Mouse (Mus musculus) stomach, embryonic 14.5 days (tissue): ENCODE data around the gene Fcnb. TPM values are rescaled to one million over a fixed set of nuclear protein-coding genes. Genes with fewer than 3 reads are reported as not detected.

Source experiments
- ATAC-seq: fragments of 200-750 bp; cut with Nextera tagmentation; 2 replicates; pipeline ENCODE4 v1.8.0; 2017; ENCODE audit warnings: low read depth, moderate TSS enrichment; ENCODE audit not compliant: insufficient number of reproducible peaks, insufficient read depth, low FRiP score
- H3K27ac ChIP-seq: fragments of 300-500 bp; sonication (generic); 2 replicates; pipeline ENCODE4 v1.5.1; 2014; ENCODE audit warnings: mild to moderate bottlenecking, low read length, moderate library complexity, mixed read lengths
- H3K27me3 ChIP-seq: fragments of 300-500 bp; sonication (generic); 2 replicates; pipeline ENCODE4 v1.6.1; 2014; ENCODE audit warnings: low read length, control low read depth, mixed read lengths; ENCODE audit not compliant: control insufficient read depth, insufficient read depth
- H3K36me3 ChIP-seq: fragments of 300-500 bp; sonication (generic); 2 replicates; pipeline ENCODE4 v1.6.1; 2014; ENCODE audit warnings: mild to moderate bottlenecking, control low read depth, low read length, moderate library complexity, mixed read lengths; ENCODE audit not compliant: control insufficient read depth, insufficient read depth
- H3K4me1 ChIP-seq: fragments of 300-500 bp; sonication (generic); 2 replicates; pipeline ENCODE4 v1.6.1; 2014; ENCODE audit warnings: low read length, control low read depth, mixed read lengths; ENCODE audit not compliant: control insufficient read depth, insufficient read depth
- H3K4me2 ChIP-seq: fragments of 300-500 bp; sonication (generic); replicated peaks from 2 replicates; pipeline ENCODE4 v1.6.1; 2014; ENCODE audit warnings: low read depth, low read length, control low read depth
- H3K4me3 ChIP-seq: fragments of 300-500 bp; sonication (generic); 2 replicates; pipeline ENCODE4 v1.5.1; 2014; ENCODE audit warnings: low read depth, low read length, control low read depth
- H3K9ac ChIP-seq: fragments of 300-500 bp; sonication (generic); replicated peaks from 2 replicates; pipeline ENCODE4 v1.6.1; 2014; ENCODE audit warnings: low read depth, mild to moderate bottlenecking, control low read depth, low read length, moderate library complexity, mixed read lengths
- H3K9me3 ChIP-seq: fragments of 300-500 bp; sonication (generic); 2 replicates; pipeline ENCODE4 v1.6.1; 2016; ENCODE audit warnings: low read depth, low read length, control low read depth; ENCODE audit not compliant: control insufficient read depth
- WGBS: fragments of 180-500 bp; shearing (Covaris S2); extraction: QIAGEN DNeasy Blood & Tissue Kit; methylation state at CpG from one replicate; pipeline ENCODE4 v1.1.7; 2014; 5-methylcytosine and 5-hydroxymethylcytosine counted together
- polyA plus RNA-seq: library from polyadenylated mRNA; unstranded; fragments of >200 nt; fragmentation: Nextera tagmentation; extraction: Ambion mirVana; gene quantifications from 2 replicates; pipeline ENCODE4 v1.2.1, GENCODE M21; 2014

Fcnb gene
- polyA plus RNA-seq, 1 experiment from 2014 or later, result 0.71 TPM

GRCm38 (mm10) chr2:28117490-28118308 lies 33.0 kb upstream of the Fcnb start:
- H3K27me3 ChIP-seq, result no peaks in the 10 kb centered on the region
- H3K36me3 ChIP-seq, result no peaks in the 10 kb centered on the region
- no peak overlapping the region for H3K4me2 ChIP-seq
- WGBS, result 28% methylated on average over 11 of the region's 11 CpGs
- H3K27ac ChIP-seq, result no peak overlapping the region
- H3K9ac ChIP-seq, result no peak overlapping the region
- no peak overlapping the region for H3K4me3 ChIP-seq
- no peaks in the 10 kb centered on the region for H3K4me1 ChIP-seq
- 0 out of 2 replicates have a peak, but pooled peaks have one; percentile 46 for ATAC-seq
- H3K9me3 ChIP-seq, result no peaks in the 10 kb centered on the region

- 80% methylated on average over 4 of the region's 5 CpGs for WGBS
- H3K4me3 ChIP-seq, result no peak overlapping the region
- no peak overlapping the region for H3K27ac ChIP-seq
- no peak for ATAC-seq
- H3K9me3 ChIP-seq, result no peaks in the 10 kb centered on the region
- no peak overlapping the region for H3K9ac ChIP-seq
- H3K36me3 ChIP-seq, result no peaks in the 10 kb centered on the region
- H3K27me3 ChIP-seq, result no peaks in the 10 kb centered on the region
- no peak overlapping the region for H3K4me2 ChIP-seq
- no peaks in the 10 kb centered on the region for H3K4me1 ChIP-seq
Measured at GRCm38 (mm10) chr2:28108763-28109162, 24.1 kb upstream of the Fcnb start.

GRCm38 (mm10) chr2:28106002-28106401 lies 21.3 kb upstream of the Fcnb start:
- no peaks in the 10 kb centered on the region for H3K27me3 ChIP-seq
- WGBS, result 54% methylated on average over 2 of the region's 2 CpGs
- no peaks in the 10 kb centered on the region for H3K9me3 ChIP-seq
- no peak for ATAC-seq
- no peak overlapping the region for H3K27ac ChIP-seq
- H3K4me1 ChIP-seq, result no peaks in the 10 kb centered on the region
- no peak overlapping the region for H3K9ac ChIP-seq
- no peaks in the 10 kb centered on the region for H3K36me3 ChIP-seq
- no peak overlapping the region for H3K4me3 ChIP-seq
- H3K4me2 ChIP-seq, result no peak overlapping the region

- Histone ChIP-seq H3K4me1 (peaks cover under 1% of the 10 kb centered on the region; the same call in 1 of the 2 replicates), H3K27me3 (no peaks in the 10 kb centered on the region), H3K4me2 (no peak overlapping the region), H3K27ac (no peak overlapping the region), H3K9me3 (no peaks in the 10 kb centered on the region), H3K36me3 (no peaks in the 10 kb centered on the region), H3K9ac (no peak overlapping the region), H3K4me3 (no peak overlapping the region)
- no peak for ATAC-seq
- 57% methylated on average over 2 of the region's 2 CpGs for WGBS
Measured at GRCm38 (mm10) chr2:28103653-28104052, 19.0 kb upstream of the Fcnb start.

GRCm38 (mm10) chr2:28101892-28102291 lies 17.2 kb upstream of the Fcnb start:
- Histone ChIP-seq H3K9ac (no peak overlapping the region), H3K4me3 (no peak overlapping the region), H3K4me1 (peaks cover 6% of the 10 kb centered on the region; the same call in 1 of the 2 replicates), H3K27me3 (no peaks in the 10 kb centered on the region), H3K27ac (no peak overlapping the region), H3K9me3 (no peaks in the 10 kb centered on the region), H3K36me3 (no peaks in the 10 kb centered on the region), H3K4me2 (no peak overlapping the region)
- 91% methylated on average over 2 of the region's 2 CpGs for WGBS
- no peak for ATAC-seq

DNA sequence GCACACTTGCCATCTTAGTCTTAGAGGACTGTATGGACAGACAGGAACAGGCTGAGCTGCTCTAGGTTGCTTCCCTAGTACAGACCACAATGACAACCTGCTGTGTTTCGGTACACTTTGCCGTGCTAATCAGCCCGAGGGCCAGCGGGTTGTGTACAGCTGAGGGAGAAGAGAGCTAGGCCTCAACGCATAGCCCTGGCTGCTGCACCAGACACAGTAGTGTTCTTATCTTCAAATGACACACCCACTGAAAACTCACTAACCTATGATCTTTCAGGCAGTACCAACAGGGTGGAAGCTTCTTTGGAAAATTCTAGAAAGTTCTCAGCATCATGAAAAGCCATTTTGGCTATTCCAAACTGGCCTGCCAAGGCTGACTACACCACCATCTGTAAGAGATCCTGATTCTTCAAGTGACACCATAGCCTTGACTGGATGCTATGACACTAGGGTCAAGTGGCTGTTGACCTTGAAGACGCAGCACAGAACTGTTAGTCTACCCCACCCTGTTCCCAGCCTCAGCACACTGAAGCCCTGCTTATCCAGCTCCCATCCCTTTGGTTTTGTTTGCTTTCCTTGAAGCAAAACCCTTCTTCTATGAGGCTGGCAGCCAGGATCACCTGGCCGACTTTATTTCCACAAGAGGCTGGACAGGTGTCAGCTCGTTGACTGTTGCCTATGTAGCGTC lies 16.3 kb upstream of the Fcnb start:
- WGBS, result 75% methylated on average over 9 of the region's 9 CpGs
- Histone ChIP-seq H3K36me3 (no peaks in the 10 kb centered on the region), H3K4me1 (peaks cover 6% of the 10 kb centered on the region; the same call in 1 of the 2 replicates), H3K4me3 (no peak overlapping the region), H3K27ac (no peak overlapping the region), H3K4me2 (no peak overlapping the region), H3K27me3 (no peaks in the 10 kb centered on the region), H3K9ac (no peak overlapping the region), H3K9me3 (no peaks in the 10 kb centered on the region)
- no peak for ATAC-seq

GRCm38 (mm10) chr2:28098547-28099505 lies 14.1 kb upstream of the Fcnb start:
- H3K27me3 ChIP-seq, result no peaks in the 10 kb centered on the region
- no peaks in the 10 kb centered on the region for H3K36me3 ChIP-seq
- 6% methylated on average over 24 of the region's 24 CpGs for WGBS
- peak overlapping the region; percentile 41 for H3K4me2 ChIP-seq
- no peak for ATAC-seq
- no peaks in the 10 kb centered on the region for H3K9me3 ChIP-seq
- no peak overlapping the region for H3K9ac ChIP-seq
- H3K4me1 ChIP-seq, result peaks cover 6% of the 10 kb centered on the region; the same call in 1 of the 2 replicates
- no peak overlapping the region for H3K27ac ChIP-seq
- H3K4me3 ChIP-seq, result 0 out of 2 replicates have a peak overlapping the region, but pooled peaks have one; percentile 4

GRCm38 (mm10) chr2:28096751-28097309 lies 12.1 kb upstream of the Fcnb start:
- H3K4me3 ChIP-seq, result no peak overlapping the region
- no peak overlapping the region for H3K9ac ChIP-seq
- no peak overlapping the region for H3K27ac ChIP-seq
- no peak overlapping the region for H3K4me2 ChIP-seq
- WGBS, result 80% methylated on average over 6 of the region's 6 CpGs
- no peaks in the 10 kb centered on the region for H3K9me3 ChIP-seq
- H3K4me1 ChIP-seq, result peaks cover 6% of the 10 kb centered on the region; the same call in 1 of the 2 replicates
- H3K36me3 ChIP-seq, result no peaks in the 10 kb centered on the region
- H3K27me3 ChIP-seq, result no peaks in the 10 kb centered on the region
- no peak for ATAC-seq
